Mouse (Mus musculus) neural tube, embryonic 11.5 days (tissue): ENCODE results near the gene Cldn15. TPM values are rescaled to one million over a fixed set of nuclear protein-coding genes. Genes with fewer than 3 reads are reported as not detected.
"Not testable (repeated sequence)": the region's sequence is repeated elsewhere in the genome, so short reads cannot be mapped to it uniquely, and the experiment has no call there.

ENCODE experiments used
- ATAC-seq: fragments of 200-750 bp; cut with Nextera tagmentation; 2 replicates; pipeline ENCODE4 v1.8.0; 2017; ENCODE audit warnings: moderate number of reproducible peaks, mild to moderate bottlenecking, moderate TSS enrichment, moderate library complexity; ENCODE audit not compliant: insufficient read depth, low FRiP score, low TSS enrichment
- DNase-seq: peaks from one replicate; pipeline ENCODE4 v3.0.0-alpha.2; 2015; ENCODE audit warnings: low spot score
- H3K27ac ChIP-seq: fragments of 300-500 bp; sonication (generic); 2 replicates; pipeline ENCODE4 v1.5.1; 2014; ENCODE audit warnings: low read depth, mild to moderate bottlenecking, low read length
- H3K27me3 ChIP-seq: fragments of 300-500 bp; sonication (generic); 2 replicates; pipeline ENCODE4 v1.6.1; 2014; ENCODE audit warnings: mild to moderate bottlenecking, low read length, mixed read lengths; ENCODE audit not compliant: control insufficient read depth, insufficient read depth
- H3K36me3 ChIP-seq: fragments of 300-500 bp; sonication (generic); 2 replicates; pipeline ENCODE4 v1.6.1; 2014; ENCODE audit warnings: mild to moderate bottlenecking, low read length, moderate library complexity, mixed read lengths; ENCODE audit not compliant: control insufficient read depth, insufficient read depth
- H3K4me1 ChIP-seq: fragments of 300-500 bp; sonication (generic); 2 replicates; pipeline ENCODE4 v1.6.1; 2014; ENCODE audit warnings: low read length, mixed read lengths; ENCODE audit not compliant: control insufficient read depth, insufficient read depth
- H3K4me2 ChIP-seq: fragments of 300-500 bp; sonication (generic); 2 replicates; pipeline ENCODE4 v1.6.1; 2014; ENCODE audit warnings: low read depth, mild to moderate bottlenecking, moderate library complexity
- H3K4me3 ChIP-seq: fragments of 300-500 bp; sonication (generic); 2 replicates; pipeline ENCODE4 v1.5.1; 2014; ENCODE audit warnings: low read depth, low read length
- H3K9ac ChIP-seq: fragments of 300-500 bp; sonication (generic); 2 replicates; pipeline ENCODE4 v1.6.1; 2014; ENCODE audit warnings: mild to moderate bottlenecking, low read length
- H3K9me3 ChIP-seq: fragments of 300-500 bp; sonication (generic); 2 replicates; pipeline ENCODE4 v1.6.1; 2016; ENCODE audit warnings: low read length; ENCODE audit not compliant: control insufficient read depth
- WGBS: fragments of 180-500 bp; shearing (Covaris S2); extraction: QIAGEN DNeasy Blood & Tissue Kit; methylation state at CpG from one replicate; pipeline ENCODE4 v1.1.7; 2014; 5-methylcytosine and 5-hydroxymethylcytosine counted together
- polyA plus RNA-seq: library from polyadenylated mRNA; unstranded; fragments of >200 nt; fragmentation: Nextera tagmentation; extraction: Ambion mirVana; gene quantifications from 2 replicates; pipeline ENCODE4 v1.2.1, GENCODE M21; 2014

Gene Cldn15
- polyA plus RNA-seq, 1 experiment from 2014 or later = not detected

DNA sequence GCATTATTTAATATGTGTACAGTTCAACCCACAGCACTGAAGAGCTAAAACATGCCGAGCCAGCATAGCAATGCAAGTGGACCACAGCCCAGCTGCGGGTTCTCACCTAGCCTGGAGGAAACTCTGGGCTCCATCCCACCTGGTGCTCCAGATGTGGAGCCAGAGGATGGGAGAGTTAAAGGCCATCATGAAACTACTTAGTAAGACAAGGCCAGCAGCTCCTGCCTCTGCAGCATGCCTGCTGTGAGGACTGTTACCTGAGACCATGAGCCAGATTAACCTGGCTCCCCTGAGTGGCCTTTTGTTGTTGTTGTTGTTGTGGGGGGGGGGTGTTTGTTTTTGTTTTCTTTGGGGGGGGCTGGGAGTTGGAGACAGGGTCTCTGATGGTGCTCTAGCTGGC, 23.0 kb upstream of the Cldn15 start:
- DNase-seq (no peak), ATAC-seq (no peak)
- no peaks in the 10 kb centered on the region for H3K27me3 ChIP-seq
- WGBS = 79% methylated on average over 2 of the region's 2 CpGs
- no peak overlapping the region for H3K9ac ChIP-seq
- no peaks in the 10 kb centered on the region for H3K4me1 ChIP-seq
- no peak overlapping the region for H3K4me3 ChIP-seq
- H3K27ac ChIP-seq = no peak overlapping the region
- H3K36me3 ChIP-seq = no peaks in the 10 kb centered on the region
- no peaks in the 10 kb centered on the region for H3K9me3 ChIP-seq
- no peak overlapping the region for H3K4me2 ChIP-seq

DNA sequence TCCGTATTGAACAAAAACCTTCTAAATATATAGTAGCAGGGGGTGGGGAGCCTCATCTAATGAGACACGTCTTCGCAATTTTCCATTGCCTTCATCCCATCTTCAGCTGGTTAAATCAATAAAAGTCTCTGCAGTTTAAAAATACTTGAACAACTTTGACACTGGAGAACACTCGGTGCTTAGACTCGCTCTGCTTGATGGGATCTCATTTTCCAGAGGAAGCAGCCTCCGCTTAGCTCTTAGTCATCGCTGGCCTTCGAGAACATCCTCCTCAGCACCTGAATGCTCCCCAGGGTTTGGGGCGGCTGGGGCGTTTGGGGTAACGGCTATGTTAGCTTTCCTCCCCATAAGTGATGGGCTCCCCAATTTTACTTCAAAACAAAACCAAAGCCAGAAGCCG, 21.3 kb upstream of the Cldn15 start:
- Histone ChIP-seq H3K9me3 (no peaks in the 10 kb centered on the region), H3K9ac (no peak overlapping the region), H3K4me3 (no peak overlapping the region), H3K4me2 (no peak overlapping the region), H3K27me3 (no peaks in the 10 kb centered on the region), H3K4me1 (no peaks in the 10 kb centered on the region), H3K36me3 (no peaks in the 10 kb centered on the region), H3K27ac (no peak overlapping the region)
- no peak for DNase-seq
- 86% methylated on average over 12 of the region's 12 CpGs for WGBS
- ATAC-seq = no peak

DNA sequence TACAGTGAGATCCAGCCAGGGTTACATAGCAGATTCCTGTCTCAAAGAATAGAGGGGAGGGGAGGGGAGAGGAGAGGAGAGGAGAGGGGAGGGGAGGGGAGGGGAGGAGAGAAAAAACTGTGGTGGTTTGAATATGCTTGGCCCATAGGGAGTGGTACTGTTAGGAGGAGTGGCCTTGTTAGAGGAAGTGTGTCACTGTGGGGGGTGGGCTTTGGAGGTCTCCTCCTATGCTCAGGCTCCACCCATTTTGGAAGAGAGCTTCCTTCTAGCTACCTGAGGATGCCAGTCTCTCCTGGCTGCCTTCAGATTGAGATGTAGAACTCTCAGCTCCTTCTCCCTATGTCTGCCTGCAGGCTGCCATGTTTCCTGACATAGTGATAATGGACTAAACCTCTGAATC, 18.5 kb upstream of the Cldn15 start:
- ATAC-seq = no peak
- Histone ChIP-seq H3K36me3 (no peaks in the 10 kb centered on the region), H3K4me3 (no peak overlapping the region), H3K27ac (no peak overlapping the region), H3K9ac (no peak overlapping the region), H3K9me3 (no peaks in the 10 kb centered on the region), H3K4me1 (no peaks in the 10 kb centered on the region), H3K4me2 (no peak overlapping the region), H3K27me3 (no peaks in the 10 kb centered on the region)
- no peak for DNase-seq

DNA sequence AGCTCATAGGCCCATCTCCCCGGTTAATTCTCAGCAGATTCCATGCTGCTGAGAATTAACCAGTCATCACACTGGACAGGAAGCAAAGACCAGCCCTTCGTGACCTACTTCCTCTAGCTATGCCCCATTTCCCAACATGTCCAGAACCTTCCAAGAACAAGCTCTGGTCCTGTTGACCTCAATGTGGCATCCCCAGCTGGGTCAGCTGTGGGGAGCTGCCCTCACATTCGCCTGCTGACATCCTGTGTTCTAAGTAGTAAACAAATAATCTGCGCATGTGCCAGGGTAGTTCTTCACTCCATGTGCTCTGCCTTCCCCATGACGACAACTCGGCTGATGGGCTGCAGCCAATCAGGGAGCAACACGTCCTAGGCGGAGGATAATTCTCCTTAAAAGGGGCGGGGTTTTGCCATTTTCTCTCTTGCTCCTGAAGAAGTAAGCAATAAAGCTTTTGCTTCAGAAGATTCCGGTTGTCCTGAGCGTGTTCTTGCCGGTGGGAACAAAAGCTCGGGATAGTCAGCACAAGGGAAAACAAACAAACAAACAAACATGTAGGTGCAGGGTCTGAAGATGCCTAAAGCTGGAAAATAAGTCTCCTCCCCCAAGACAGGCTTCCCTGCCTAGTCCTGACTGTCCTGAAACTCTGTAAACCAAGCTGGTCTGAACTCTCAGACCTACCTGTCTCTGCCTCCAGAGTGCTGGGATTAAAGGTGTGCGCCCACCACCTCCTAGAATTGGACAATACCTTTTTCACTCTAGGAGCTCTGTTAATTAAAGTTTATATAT, 16.7 kb upstream of the Cldn15 start:
- 86% methylated on average over 14 of the region's 14 CpGs for WGBS
- not testable (repeated sequence) for H3K4me3 ChIP-seq, H3K9ac ChIP-seq, H3K27me3 ChIP-seq, DNase-seq, H3K36me3 ChIP-seq, H3K4me1 ChIP-seq, H3K27ac ChIP-seq, ATAC-seq, H3K4me2 ChIP-seq, H3K9me3 ChIP-seq

DNA sequence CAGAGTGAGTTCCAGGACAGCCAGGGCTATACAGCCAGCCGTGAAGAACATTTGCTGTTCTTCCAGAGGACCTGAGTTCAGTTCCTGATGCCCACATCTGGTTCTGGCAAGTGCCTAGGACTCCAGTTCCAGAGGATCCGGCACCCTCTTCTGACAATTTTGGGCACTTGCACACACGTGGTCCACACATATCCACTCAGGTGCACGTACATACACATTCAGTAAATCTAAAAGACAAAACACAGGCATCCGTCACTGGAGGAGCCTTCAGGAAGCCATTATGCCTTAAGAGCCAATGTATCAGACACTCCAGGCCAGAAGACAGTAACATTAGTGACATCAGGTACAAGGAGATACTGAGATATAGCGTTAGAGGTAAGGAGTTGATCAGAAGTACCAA, 15.9 kb upstream of the Cldn15 start:
- no peak overlapping the region for H3K4me3 ChIP-seq
- H3K27me3 ChIP-seq = no peaks in the 10 kb centered on the region

DNA sequence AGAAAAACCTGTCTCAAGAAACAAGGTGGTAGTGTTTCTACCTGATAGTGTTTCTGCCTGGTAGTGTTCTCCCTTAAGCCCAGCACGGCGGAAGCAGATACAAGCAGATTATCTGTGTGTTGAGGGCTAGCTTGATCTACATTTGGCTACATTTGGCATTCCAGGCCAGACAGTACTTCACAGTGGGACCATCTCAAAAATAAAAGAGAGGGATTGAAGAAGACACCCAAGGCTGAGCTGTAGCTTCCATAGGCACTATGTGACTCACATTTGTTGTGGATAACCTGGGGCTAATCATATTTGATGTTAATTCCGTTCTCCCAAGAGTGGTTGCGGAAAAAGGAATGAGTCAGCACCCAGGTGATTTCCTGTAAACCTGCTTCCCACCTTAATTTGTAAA, 14.3 kb upstream of the Cldn15 start:
- Histone ChIP-seq H3K4me1 (peaks cover 4% of the 10 kb centered on the region), H3K9ac (no peak overlapping the region), H3K36me3 (no peaks in the 10 kb centered on the region), H3K4me3 (no peak overlapping the region), H3K27me3 (no peaks in the 10 kb centered on the region), H3K9me3 (no peaks in the 10 kb centered on the region), H3K4me2 (no peak overlapping the region), H3K27ac (no peak overlapping the region)
- DNase-seq = peak; percentile 2
- ATAC-seq = no peak
- 82% methylated on average over 4 of the region's 4 CpGs for WGBS

More for the DNA sequence above, 15.9 kb upstream of the Cldn15 start:
- no peak overlapping the region for H3K27ac ChIP-seq
- 92% methylated on average over 6 of the region's 6 CpGs for WGBS
- peaks cover 4% of the 10 kb centered on the region for H3K4me1 ChIP-seq
- ATAC-seq = no peak
- no peaks in the 10 kb centered on the region for H3K9me3 ChIP-seq
- no peaks in the 10 kb centered on the region for H3K36me3 ChIP-seq
- no peak for DNase-seq
- H3K9ac ChIP-seq = no peak overlapping the region
- H3K4me2 ChIP-seq = no peak overlapping the region

DNA sequence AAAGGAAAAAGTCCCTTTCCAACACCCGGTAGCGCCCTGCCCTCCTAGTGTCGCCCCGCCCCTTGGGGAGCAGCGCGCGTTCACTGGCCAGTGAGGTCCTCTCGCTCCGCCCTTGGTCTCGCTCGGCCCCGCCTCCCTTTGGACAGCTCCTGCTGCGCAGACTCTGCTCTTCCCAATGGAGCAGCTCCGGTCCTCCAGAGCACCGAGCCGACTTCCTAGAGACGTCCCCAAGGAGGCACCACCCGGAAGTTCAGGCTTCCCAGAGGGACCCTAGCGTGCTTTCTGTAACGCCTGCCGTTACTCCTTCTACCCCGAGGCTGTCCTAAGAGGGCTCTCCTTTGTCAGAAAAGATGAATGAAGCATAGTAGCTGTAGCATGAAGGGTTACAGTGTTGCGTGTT, 13.4 kb upstream of the Cldn15 start, which contains the start of gene Fis1:
Gene Fis1 (plus strand): TSS at position 261 of the 400 bp plus-strand sequence.
- peaks cover 4% of the 10 kb centered on the region for H3K4me1 ChIP-seq
- H3K4me3 ChIP-seq = peak within 1 kb of the TSS; percentile 62
- no peaks in the 10 kb centered on the region for H3K27me3 ChIP-seq
- DNase-seq (peak; percentile 98), ATAC-seq (peak; percentile 98)
- peak within 1 kb of the TSS; percentile 58 for H3K9ac ChIP-seq
- H3K4me2 ChIP-seq = peak within 1 kb of the TSS; percentile 70
- under 1% methylated on average over 23 of the region's 23 CpGs for WGBS
- no peaks in the 10 kb centered on the region for H3K9me3 ChIP-seq
- no peak within 1 kb of the TSS for H3K27ac ChIP-seq
- no peaks in the 10 kb centered on the region for H3K36me3 ChIP-seq

DNA sequence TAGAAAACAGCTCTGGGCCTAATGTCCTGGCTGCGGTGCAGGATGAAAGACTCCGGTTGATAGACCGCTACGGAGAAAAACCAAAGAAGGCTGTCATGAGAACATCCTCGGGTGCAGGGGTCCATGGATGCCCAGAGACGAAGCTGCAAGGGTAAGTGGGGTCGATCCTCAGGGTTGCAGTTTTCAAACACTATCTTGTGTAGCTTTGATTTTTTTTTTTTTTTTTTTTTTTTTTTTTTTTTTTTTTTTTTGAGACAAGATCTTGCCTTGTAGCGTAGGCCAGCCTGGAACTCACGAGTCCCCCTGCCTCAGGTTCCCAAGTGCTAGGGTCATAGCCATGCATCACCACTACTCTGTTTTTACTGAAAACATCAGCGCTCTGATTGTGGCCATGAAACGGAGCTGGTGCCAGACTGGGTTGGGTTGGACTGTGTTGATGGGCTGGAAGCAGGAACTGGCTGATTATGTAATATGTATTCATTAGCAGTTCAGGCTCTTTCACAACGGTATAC, 12.9 kb upstream of the Cldn15 start:
- no peaks in the 10 kb centered on the region for H3K27me3 ChIP-seq
- peak overlapping the region; percentile 58 for H3K9ac ChIP-seq
- H3K27ac ChIP-seq = no peak overlapping the region
- no peaks in the 10 kb centered on the region for H3K36me3 ChIP-seq
- H3K4me1 ChIP-seq = peaks cover 4% of the 10 kb centered on the region
- ATAC-seq (peak; percentile 35; the same call in 1 of the 2 replicates), DNase-seq (peak; percentile 18)
- H3K4me3 ChIP-seq = peak overlapping the region; percentile 62
- peak overlapping the region; percentile 70 for H3K4me2 ChIP-seq
- no peaks in the 10 kb centered on the region for H3K9me3 ChIP-seq
- WGBS = 2% methylated on average over 12 of the region's 12 CpGs

DNA sequence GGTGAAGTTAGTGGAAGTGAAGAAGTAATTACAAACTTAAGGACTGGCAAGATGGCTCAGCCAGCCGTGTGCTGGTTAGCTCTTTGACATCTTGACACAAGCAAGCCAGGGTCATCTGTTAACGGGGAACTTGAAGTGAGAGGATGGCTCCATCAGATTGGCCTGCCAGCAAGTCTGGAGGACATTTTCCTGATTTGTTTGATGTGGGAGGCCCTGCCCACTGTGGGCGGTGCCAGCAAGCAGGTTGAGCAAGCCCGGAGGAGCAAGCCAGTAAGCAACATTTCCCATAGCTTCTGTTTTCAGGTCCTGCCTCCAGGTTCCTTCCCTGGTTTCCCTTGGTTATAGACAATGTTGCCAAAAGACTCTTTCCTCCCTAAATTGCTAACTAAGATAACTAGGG, 10.8 kb upstream of the Cldn15 start:
- WGBS = 87% methylated on average over 4 of the region's 4 CpGs

More for the DNA sequence above, 10.8 kb upstream of the Cldn15 start:
- H3K9ac ChIP-seq = no peak overlapping the region
- H3K27ac ChIP-seq = no peak overlapping the region
- no peak overlapping the region for H3K4me2 ChIP-seq
- no peak for ATAC-seq
- no peaks in the 10 kb centered on the region for H3K27me3 ChIP-seq
- no peaks in the 10 kb centered on the region for H3K36me3 ChIP-seq
- H3K4me1 ChIP-seq = peaks cover 4% of the 10 kb centered on the region
- DNase-seq = peak; percentile 6
- H3K9me3 ChIP-seq = no peaks in the 10 kb centered on the region
- H3K4me3 ChIP-seq = no peak overlapping the region
